Mouse (Mus musculus) stomach, postnatal 0 days (tissue): Measurements from ENCODE around the gene Trak1. TPM values are rescaled to one million over a fixed set of nuclear protein-coding genes. Genes with fewer than 3 reads are reported as not detected.
A peak's percentile ranks its signal among the peaks of the same experiment; 100 is the strongest.

ENCODE experiments used
- ATAC-seq: fragments of 200-750 bp; cut with Nextera tagmentation; 2 replicates; pipeline ENCODE4 v1.8.0; 2017; ENCODE audit not compliant: low FRiP score, low TSS enrichment
- DNase-seq: peaks from one replicate; pipeline ENCODE4 v3.0.0-alpha.2; 2016; ENCODE audit warnings: low spot score
- H3K27ac ChIP-seq: fragments of 300-500 bp; sonication (generic); replicated peaks from 2 replicates; pipeline ENCODE4 v1.5.1; 2014; ENCODE audit warnings: mild to moderate bottlenecking, control low read depth
- H3K27me3 ChIP-seq: fragments of 300-500 bp; sonication (generic); 2 replicates; pipeline ENCODE4 v1.6.1; 2014; ENCODE audit warnings: low read length; ENCODE audit not compliant: control insufficient read depth, insufficient read depth
- H3K36me3 ChIP-seq: fragments of 300-500 bp; sonication (generic); 2 replicates; pipeline ENCODE4 v1.6.1; 2014; ENCODE audit warnings: low read length, mixed read lengths; ENCODE audit not compliant: control insufficient read depth, insufficient read depth
- H3K4me1 ChIP-seq: fragments of 300-500 bp; sonication (generic); replicated peaks from 2 replicates; pipeline ENCODE4 v1.6.1; 2014; ENCODE audit warnings: antibody characterized with exemption; ENCODE audit not compliant: control insufficient read depth, insufficient read depth
- H3K4me2 ChIP-seq: fragments of 300-500 bp; sonication (generic); replicated peaks from 2 replicates; pipeline ENCODE4 v1.6.1; 2014; ENCODE audit warnings: low read depth, mild to moderate bottlenecking, control low read depth, moderate library complexity
- H3K4me3 ChIP-seq: fragments of 300-500 bp; sonication (generic); 2 replicates; pipeline ENCODE4 v1.5.1; 2014; ENCODE audit warnings: low read depth, low read length, control low read depth
- H3K9ac ChIP-seq: fragments of 300-500 bp; sonication (generic); 2 replicates; pipeline ENCODE4 v1.6.1; 2014; ENCODE audit warnings: mild to moderate bottlenecking, low read length, control low read depth, mixed read lengths
- H3K9me3 ChIP-seq: fragments of 300-500 bp; sonication (generic); 2 replicates; pipeline ENCODE4 v1.6.1; 2016; ENCODE audit warnings: low read length; ENCODE audit not compliant: control insufficient read depth
- CTCF ChIP-seq: IDR thresholded peaks from 2 replicates; pipeline ENCODE4 v1.5.1; 2016; ENCODE audit warnings: antibody characterized with exemption, low read depth, mild to moderate bottlenecking, moderate library complexity
- EP300 ChIP-seq: optimal IDR thresholded peaks from 2 replicates; pipeline ENCODE3; 2016; ENCODE audit warnings: antibody characterized with exemption
- WGBS: fragments of 180-500 bp; shearing (Covaris S2); extraction: QIAGEN DNeasy Blood & Tissue Kit; methylation state at CpG from one replicate; pipeline ENCODE4 v1.1.7; 2014; 5-methylcytosine and 5-hydroxymethylcytosine counted together
- polyA plus RNA-seq: library from polyadenylated mRNA; unstranded; fragments of >200 nt; fragmentation: Nextera tagmentation; extraction: Ambion mirVana; gene quantifications from 2 replicates; pipeline ENCODE4 v1.2.1, GENCODE M21; 2015

The Trak1 gene
- polyA plus RNA-seq, 1 experiment from 2014 or later: 24.0 TPM

DNA sequence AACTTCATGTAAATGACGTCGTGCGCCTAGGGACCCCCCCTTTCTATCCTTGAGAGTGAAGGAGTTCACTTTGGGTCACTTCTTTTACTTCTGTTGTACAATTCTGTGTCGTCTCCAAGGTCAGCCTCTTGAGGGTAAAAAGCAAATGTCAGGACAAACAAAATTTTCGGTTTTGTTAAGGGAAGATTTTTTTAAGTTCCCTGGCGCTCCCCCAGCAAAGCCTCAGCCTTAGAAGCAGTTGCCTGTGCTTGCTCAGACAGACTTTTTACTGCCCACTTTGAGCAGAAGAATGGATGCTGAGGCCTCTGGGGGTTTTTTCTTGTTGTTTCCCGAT, 730 bp downstream of the Trak1 start:
- H3K4me3 ChIP-seq: peak overlapping the region; percentile 87
- H3K9ac ChIP-seq: peak overlapping the region; percentile 94
- 0% methylated on average over 7 of the region's 7 CpGs for WGBS
- H3K36me3 ChIP-seq: peaks cover 2% of the 10 kb centered on the region; the same call in 1 of the 2 replicates
- H3K4me1 ChIP-seq: peaks cover 13% of the 10 kb centered on the region
- H3K27me3 ChIP-seq: no peaks in the 10 kb centered on the region
- no peaks in the 10 kb centered on the region for H3K9me3 ChIP-seq
- TF ChIP-seq EP300: no peak
- TF ChIP-seq CTCF: no peak
- H3K4me2 ChIP-seq: peak overlapping the region; percentile 82
- peak overlapping the region; percentile 84 for H3K27ac ChIP-seq
- peak; percentile 24 for DNase-seq
- ATAC-seq: no peak

DNA sequence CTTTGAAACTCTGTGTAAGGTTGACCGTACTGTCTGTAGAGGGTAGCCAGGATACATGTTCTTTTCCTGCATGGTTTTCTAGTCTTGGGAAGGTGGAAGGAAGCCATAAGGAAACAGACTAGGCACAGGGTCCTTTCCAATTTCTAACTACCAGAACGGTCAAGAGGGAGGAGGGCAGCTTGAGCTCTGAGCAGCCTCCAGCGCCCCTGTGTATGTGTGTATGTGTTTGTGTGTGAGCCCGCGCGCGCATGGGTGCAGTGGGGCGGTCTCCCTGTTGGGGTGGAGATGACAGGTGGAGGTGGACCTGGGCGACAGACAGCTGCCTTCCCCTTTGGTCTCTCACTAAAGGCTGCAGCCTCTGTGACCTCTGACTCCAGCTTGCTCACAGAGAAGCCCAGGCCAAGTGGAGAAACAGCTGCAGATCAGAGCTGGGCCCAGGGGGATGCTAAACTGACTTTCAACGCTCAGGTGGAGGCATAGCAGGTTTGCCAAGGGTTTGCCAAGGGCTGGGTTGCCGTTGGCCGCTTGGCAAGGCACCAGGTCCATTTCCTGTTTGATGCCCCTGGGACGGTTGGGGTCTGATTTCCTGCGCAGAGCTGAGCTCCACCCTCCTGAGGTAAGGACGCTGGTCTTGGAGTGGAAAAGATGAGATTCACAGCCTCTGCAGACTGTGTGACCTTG, 1.2 kb downstream of the Trak1 start:
- no peak for TF ChIP-seq EP300
- TF ChIP-seq CTCF: no peak
- no peaks in the 10 kb centered on the region for H3K9me3 ChIP-seq
- peak; percentile 46 for DNase-seq
- peaks cover 2% of the 10 kb centered on the region; the same call in 1 of the 2 replicates for H3K36me3 ChIP-seq
- H3K27ac ChIP-seq: peak overlapping the region; percentile 84
- 25% methylated on average over 15 of the region's 15 CpGs for WGBS
- peaks cover 13% of the 10 kb centered on the region for H3K4me1 ChIP-seq
- H3K9ac ChIP-seq: peak overlapping the region; percentile 94
- peak overlapping the region; percentile 87 for H3K4me3 ChIP-seq
- no peak for ATAC-seq
- H3K27me3 ChIP-seq: no peaks in the 10 kb centered on the region
- peak overlapping the region; percentile 82 for H3K4me2 ChIP-seq

DNA sequence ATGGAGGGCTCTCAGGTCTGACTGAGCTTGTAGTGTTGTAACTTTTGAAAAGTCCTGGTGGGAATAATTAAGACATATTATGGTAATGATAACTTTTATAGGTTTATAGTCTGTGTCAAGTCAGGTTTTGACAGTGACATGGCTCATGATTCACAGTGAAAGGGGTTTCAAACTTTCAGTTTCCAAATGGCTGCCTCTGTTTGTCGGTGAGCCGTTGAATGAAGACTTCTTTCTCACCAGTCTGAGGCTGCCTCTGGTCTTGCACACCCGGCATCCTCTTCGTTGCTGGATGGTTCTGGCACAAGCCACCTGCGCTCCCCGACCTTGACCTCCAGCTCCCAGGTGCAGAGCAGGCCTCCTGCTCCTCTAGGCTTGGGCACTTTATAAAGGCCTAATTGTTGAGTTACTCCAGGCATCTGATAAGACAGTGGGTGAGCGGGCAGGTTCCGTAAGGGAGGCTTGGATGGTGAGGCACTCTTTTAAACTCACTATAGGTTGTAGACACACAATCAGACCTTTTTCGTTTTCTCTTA, 2.0 kb downstream of the Trak1 start:
- peak; percentile 13; the same call in 1 of the 2 replicates for ATAC-seq
- Histone ChIP-seq H3K4me2 (peak overlapping the region; percentile 29; the same call in 1 of the 2 replicates), H3K27me3 (no peaks in the 10 kb centered on the region), H3K4me3 (no peak overlapping the region), H3K9me3 (no peaks in the 10 kb centered on the region), H3K9ac (no peak overlapping the region), H3K36me3 (peaks cover 2% of the 10 kb centered on the region; the same call in 1 of the 2 replicates), H3K4me1 (peaks cover 13% of the 10 kb centered on the region), H3K27ac (no peak overlapping the region)
- DNase-seq: peak; percentile 35
- 67% methylated on average over 9 of the region's 9 CpGs for WGBS
- TF ChIP-seq EP300 (no peak), CTCF (no peak)

DNA sequence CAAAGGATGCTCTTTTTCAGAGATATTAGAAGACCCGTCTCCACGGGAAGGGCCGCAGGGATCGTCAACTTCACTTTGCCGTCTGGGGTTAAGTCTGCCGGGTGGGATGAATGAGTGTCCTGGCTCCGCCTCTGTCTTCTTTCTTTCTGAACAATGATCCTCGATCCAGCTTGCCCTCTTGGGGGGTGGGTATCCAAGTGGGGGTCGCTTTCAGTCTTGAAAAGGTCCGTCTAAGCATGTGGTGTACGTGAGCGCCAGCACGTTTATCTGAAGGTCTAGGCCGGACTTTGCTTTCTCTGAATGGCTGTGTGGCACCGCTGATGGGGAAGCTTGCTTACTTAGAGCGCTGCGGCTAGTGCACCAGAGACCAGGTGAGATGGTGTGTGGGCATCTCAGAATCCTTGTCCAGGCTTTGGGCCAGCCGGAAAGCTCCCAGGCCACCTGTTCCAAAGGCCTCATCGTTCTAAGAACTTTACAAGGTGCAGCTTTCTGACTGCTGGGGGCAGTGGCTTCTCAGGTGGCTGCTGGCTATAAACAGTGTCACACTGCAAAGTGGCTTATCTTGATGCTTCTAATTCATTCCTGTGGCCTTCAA, 2.8 kb downstream of the Trak1 start:
- Histone ChIP-seq H3K4me3 (no peak overlapping the region), H3K27me3 (no peaks in the 10 kb centered on the region), H3K4me2 (peak overlapping the region; percentile 29), H3K27ac (no peak overlapping the region), H3K9ac (0 out of 2 replicates have a peak overlapping the region, but pooled peaks have one; percentile 14), H3K4me1 (peaks cover 13% of the 10 kb centered on the region), H3K36me3 (peaks cover 2% of the 10 kb centered on the region; the same call in 1 of the 2 replicates), H3K9me3 (no peaks in the 10 kb centered on the region)
- TF ChIP-seq EP300: no peak
- TF ChIP-seq CTCF: no peak
- DNase-seq (no peak), ATAC-seq (no peak)
- WGBS: 64% methylated on average over 19 of the region's 19 CpGs

DNA sequence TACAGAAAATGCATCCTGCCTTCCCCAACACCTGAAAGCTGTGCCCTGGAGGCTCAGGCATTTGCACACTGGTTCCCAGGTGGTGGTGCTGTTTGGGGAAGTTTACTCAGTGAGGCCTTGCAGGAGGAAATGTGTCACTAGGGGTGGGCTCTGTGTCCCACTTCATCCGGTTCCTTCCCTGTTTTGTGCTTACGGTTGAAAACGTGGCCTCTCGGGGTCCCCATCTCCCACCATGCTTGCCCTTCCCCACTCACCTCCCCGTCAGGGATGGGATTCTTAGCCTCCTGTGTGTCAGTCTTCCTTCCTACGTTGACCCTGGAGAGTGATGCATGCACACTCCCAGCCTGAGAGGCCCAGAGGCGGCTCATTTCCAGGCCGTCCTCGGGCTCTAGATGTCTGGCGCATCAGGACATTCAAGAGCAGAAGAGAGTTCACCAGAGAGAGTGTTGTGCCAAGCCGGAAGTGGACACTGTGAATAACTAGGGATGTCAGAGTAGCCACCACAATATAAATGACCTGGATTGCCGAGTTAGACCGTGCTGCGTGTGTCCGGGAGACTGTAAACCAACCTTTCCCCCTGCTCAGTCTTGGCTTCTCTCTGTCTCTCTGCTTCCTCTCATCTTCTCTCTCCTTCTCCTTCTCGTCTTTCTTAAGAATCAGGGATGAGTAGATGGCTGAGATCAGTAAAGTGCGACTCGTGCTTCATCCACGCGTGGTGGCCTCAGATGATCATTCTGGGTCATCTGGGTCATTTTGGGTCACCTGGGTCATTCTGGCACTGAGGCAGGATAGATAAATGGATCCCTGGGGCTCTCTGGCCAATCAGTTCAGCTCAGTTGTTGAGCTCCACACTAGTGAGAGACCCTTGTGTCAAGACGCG, 4.0 kb downstream of the Trak1 start:
- Histone ChIP-seq H3K27ac (no peak overlapping the region), H3K9ac (no peak overlapping the region), H3K4me3 (no peak overlapping the region), H3K4me1 (peaks cover 13% of the 10 kb centered on the region), H3K4me2 (no peak overlapping the region), H3K9me3 (no peaks in the 10 kb centered on the region), H3K27me3 (no peaks in the 10 kb centered on the region), H3K36me3 (peaks cover 2% of the 10 kb centered on the region; the same call in 1 of the 2 replicates)
- TF ChIP-seq CTCF (peak; percentile 18; the same call in 1 of the 2 replicates), EP300 (no peak)
- 81% methylated on average over 22 of the region's 22 CpGs for WGBS
- DNase-seq: no peak
- no peak for ATAC-seq
